Mouse (Mus musculus): ENCODE measurements around the gene Grm8.

GRCm38 (mm10) chr6:27745693-27746451 lies 389.1 kb downstream of the Grm8 start:
- TF ChIP-seq POLR2A (IDR thresholded peaks at IDR 0.05; ENCODE audit: low read depth, low read length): no peak
- no peak for TF ChIP-seq CTCF (IDR thresholded peaks at IDR 0.05; ENCODE audit: borderline replicate concordance, insufficient read depth, low read length)

All from embryonic fibroblast, embryonic 13.5 days (primary cell).